Mouse (Mus musculus) E14TG2a.4 (cell line): ENCODE results near the gene Bsn.
"Not testable (repeated sequence)": the region's sequence is repeated elsewhere in the genome, so short reads cannot be mapped to it uniquely, and the experiment has no call there.

ENCODE experiments used
- H3K27me3 ChIP-seq: 2 replicates; pipeline ENCODE4 v1.6.1; 2014; ENCODE audit warnings: low read length, control low read depth; ENCODE audit not compliant: insufficient read depth
- H3K36me3 ChIP-seq: 2 replicates; pipeline ENCODE4 v1.6.1; 2014; ENCODE audit warnings: low read length, control low read depth; ENCODE audit not compliant: insufficient read depth
- H3K4me1 ChIP-seq: replicated peaks from 2 replicates; pipeline ENCODE4 v1.6.1; 2014; ENCODE audit warnings: low read depth, low read length, control low read depth
- H3K4me3 ChIP-seq: replicated peaks from 2 replicates; pipeline ENCODE4 v1.5.1; 2014; ENCODE audit warnings: mild to moderate bottlenecking, low read length
- H3K9me3 ChIP-seq: 2 replicates; pipeline ENCODE4 v1.6.1; 2014; ENCODE audit warnings: low read length, control low read depth
- CTCF ChIP-seq: conservative IDR thresholded peaks from 2 replicates; pipeline ENCODE4 v1.5.1; 2014; ENCODE audit warnings: low read length
- NANOG ChIP-seq: IDR thresholded peaks from 2 replicates; pipeline ENCODE4 v1.6.1; 2014; ENCODE audit warnings: borderline replicate concordance, low read length, mixed read lengths
- POU5F1 ChIP-seq: IDR thresholded peaks from 2 replicates; pipeline ENCODE4 v1.6.1; 2014; ENCODE audit warnings: low read length, borderline replicate concordance

The Bsn gene

DNA sequence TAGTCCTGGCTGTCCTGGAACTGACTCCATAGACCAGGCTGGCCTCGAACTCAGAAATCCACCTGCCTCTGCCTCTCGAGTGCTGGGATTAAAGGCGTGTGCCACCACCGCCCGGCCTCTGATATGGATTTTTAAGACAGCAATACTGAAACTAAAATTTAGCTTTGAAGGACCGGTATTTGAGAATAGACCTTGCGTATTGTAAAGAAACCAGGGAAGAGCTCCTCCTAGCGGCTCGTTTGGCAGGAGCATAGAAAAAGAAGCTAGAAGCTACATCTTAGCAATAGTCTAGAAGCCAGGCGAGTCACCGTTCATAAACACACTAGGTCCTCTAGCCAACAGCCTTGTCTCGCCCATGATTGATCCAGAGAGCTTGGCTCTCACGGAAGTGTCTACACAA is 12.8 kb upstream of the Bsn start:
- Histone ChIP-seq H3K9me3 (no peaks in the 10 kb centered on the region), H3K27me3 (no peaks in the 10 kb centered on the region), H3K4me3 (no peak overlapping the region), H3K36me3 (peaks cover 29% of the 10 kb centered on the region), H3K4me1 (peaks cover 74% of the 10 kb centered on the region)
- TF ChIP-seq POU5F1 (no peak), NANOG (no peak), CTCF (peak; percentile 83)

DNA sequence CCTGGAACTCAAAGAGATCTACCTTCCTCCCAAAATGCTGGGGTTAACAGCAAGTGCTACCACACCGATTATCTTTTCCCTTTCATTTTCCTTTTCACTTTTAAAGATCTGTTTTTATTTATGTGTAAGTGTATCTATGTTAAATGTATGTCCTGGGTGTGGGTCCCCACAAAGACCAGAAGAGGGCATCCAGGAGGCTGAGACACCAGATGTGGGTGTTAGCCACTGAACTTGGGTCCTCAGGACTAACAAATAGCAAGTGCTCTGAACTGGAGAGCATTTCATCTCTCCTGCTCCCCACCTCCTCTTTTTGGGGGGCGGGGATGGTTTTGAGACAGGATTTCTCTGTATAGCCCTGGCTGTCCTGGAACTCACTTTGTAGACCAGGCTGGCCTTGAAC is 12.0 kb upstream of the Bsn start:
- no peaks in the 10 kb centered on the region for H3K9me3 ChIP-seq

DNA sequence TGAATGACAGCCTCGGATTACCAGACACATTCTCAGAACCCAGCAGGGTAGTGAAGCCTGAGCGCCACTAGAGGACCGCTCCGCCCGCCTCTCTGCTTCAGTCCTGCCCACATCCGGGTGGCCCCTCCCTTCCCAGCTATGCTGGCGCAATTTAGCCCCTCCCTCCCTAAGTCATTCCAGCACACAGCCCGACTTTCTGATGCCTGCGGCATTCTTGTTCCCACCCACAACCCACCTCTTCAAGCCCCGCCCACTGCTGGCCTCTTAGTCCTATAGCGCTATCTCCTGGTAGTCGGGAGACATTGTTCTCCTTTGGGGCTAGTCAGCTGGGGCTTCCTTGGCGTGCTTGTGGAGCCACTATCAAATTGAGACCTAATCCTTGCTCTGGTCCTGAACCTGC is 11.0 kb upstream of the Bsn start:
- no peak for TF ChIP-seq NANOG
- TF ChIP-seq CTCF, result peak; percentile 73
- no peaks in the 10 kb centered on the region for H3K9me3 ChIP-seq
- H3K4me1 ChIP-seq, result peaks cover 69% of the 10 kb centered on the region
- H3K4me3 ChIP-seq, result peak overlapping the region; percentile 27; the same call in 1 of the 2 replicates
- no peaks in the 10 kb centered on the region for H3K27me3 ChIP-seq
- peaks cover 10% of the 10 kb centered on the region for H3K36me3 ChIP-seq

More for the DNA sequence above, 12.0 kb upstream of the Bsn start:
- Histone ChIP-seq H3K36me3 (peaks cover 20% of the 10 kb centered on the region), H3K4me3 (no peak overlapping the region), H3K27me3 (no peaks in the 10 kb centered on the region), H3K4me1 (peaks cover 71% of the 10 kb centered on the region)
- TF ChIP-seq NANOG (no peak), CTCF (peak; percentile 18)

DNA sequence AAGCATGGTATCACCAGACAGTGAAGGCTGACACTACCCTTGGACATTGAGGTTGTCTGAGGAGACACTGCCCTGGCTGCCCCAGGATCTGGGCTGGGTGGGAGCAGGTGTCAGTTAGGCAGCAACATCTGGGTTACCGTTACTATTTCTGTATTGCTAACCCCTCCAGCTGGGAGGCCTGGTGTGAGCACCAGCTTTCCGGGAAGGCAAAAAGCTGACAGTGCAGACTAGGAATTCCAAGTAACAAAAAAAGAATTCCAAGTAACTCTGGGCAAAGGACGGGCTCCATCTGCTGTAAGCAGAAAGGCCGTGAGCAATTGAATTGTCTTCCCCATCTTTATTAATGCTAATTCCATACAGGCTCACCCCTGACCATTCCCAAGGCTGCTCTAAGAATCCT is 8.4 kb upstream of the Bsn start:
- Histone ChIP-seq H3K4me1 (peaks cover 44% of the 10 kb centered on the region), H3K36me3 (no peaks in the 10 kb centered on the region), H3K27me3 (peaks cover 9% of the 10 kb centered on the region), H3K9me3 (no peaks in the 10 kb centered on the region), H3K4me3 (no peak overlapping the region)
- no peak for TF ChIP-seq NANOG
- TF ChIP-seq POU5F1, result no peak
- no peak for TF ChIP-seq CTCF

DNA sequence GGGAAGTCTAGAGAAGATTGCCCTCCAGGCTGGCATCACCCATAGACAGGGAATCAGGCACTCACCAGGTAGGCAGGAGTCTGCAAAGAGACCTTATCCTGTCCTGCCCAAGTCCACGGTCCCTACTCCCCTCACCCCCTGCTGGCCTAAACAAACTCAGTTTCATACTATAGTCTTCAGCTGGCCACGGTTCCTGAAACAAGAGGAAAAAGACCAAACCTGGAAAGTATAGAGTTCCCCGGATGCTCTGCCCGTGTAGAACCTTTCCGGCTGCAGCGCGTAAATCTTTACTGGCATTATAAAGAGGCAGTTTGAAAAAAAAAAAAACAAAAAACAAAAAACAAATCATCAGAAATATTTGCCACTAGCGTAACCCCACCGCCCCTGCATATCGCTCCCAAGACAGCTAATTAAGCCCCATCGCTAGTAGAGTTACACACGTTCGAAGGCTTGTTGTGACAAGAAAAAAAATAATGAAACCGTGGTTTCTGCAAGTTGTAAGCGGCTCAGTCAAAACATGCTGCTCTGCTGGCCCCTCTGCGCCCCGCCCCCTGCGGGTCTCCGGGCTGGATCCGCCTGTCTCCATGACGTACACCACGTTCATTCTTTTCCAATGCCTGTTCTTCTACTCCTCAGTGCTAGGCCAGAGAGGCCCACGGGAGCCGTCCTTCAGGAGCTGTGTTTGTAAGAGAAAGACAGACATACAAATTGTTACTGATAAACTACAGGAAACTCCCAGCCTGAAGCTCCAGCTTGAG is 6.9 kb upstream of the Bsn start:
- Histone ChIP-seq H3K4me3 (0 out of 2 replicates have a peak overlapping the region, but pooled peaks have one; percentile 5), H3K4me1 (peaks cover 31% of the 10 kb centered on the region), H3K9me3 (no peaks in the 10 kb centered on the region), H3K36me3 (no peaks in the 10 kb centered on the region), H3K27me3 (peaks cover 23% of the 10 kb centered on the region)
- TF ChIP-seq POU5F1, result no peak

DNA sequence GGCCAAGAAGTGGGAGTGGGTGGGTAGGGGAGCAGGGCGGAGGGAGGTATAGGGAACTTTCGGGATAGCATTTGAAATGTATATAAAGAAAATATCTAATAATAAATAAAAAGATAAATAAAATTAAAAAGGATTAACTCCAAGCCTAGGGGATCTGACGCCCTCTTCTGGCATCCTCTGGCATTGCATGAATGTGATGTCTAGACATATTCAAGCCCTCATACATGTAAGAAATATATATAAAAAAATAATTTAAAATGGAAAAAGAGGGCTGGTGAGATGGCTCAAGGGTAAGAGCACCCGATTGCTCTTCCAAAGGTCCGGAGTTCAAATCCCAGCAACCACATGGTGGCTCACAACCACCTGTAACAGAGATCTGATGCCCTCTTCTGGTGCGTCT is 6.0 kb upstream of the Bsn start:
- not testable (repeated sequence) for H3K9me3 ChIP-seq, H3K4me3 ChIP-seq, H3K36me3 ChIP-seq
- TF ChIP-seq CTCF, result peak; percentile 57
- Histone ChIP-seq H3K27me3 (peaks cover 31% of the 10 kb centered on the region), H3K4me1 (peaks cover 24% of the 10 kb centered on the region)

DNA sequence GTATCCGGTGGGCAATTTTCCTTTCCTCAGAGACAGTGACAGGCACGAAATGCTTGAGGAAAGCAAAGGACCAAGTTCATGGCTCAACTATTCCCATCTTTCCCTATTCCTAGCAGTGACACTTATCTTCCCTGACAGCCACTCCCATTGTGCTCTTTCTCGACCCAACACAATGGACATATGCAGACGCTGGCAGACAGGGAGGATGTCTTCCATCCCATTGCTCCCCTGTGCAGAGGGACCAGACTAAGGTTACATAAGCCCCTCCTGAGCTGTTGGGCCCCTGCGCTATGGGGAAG is 747 bp downstream of the Bsn start:
- H3K9me3 ChIP-seq, result no peaks in the 10 kb centered on the region
- TF ChIP-seq CTCF (no peak), POU5F1 (no peak)
- H3K4me3 ChIP-seq, result peak overlapping the region; percentile 79
- H3K36me3 ChIP-seq, result no peaks in the 10 kb centered on the region
- H3K27me3 ChIP-seq, result peaks cover 87% of the 10 kb centered on the region
- peaks cover 5% of the 10 kb centered on the region; the same call in 1 of the 2 replicates for H3K4me1 ChIP-seq

DNA sequence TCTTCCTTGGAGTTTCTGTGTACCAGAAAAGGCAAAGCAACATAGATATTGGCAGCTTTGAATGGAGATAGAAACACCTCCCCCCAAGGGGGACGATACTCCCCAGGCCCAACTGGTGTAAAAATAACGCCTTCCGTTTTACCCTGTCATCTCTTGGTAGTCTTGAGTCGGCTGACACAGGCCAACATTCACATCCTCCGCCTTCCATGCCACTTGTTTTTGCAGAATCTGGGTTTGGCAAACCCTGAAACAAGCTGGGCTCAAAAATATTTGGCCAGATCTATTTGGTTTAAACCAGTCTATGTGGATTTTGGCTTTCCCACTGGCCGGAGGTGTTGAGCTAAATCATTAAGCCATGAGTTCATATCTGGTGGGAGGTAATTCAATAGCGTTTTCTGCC is 1.2 kb downstream of the Bsn start:
- Histone ChIP-seq H3K4me3 (no peak overlapping the region), H3K36me3 (no peaks in the 10 kb centered on the region), H3K4me1 (peaks cover 7% of the 10 kb centered on the region), H3K27me3 (peaks cover 85% of the 10 kb centered on the region), H3K9me3 (no peaks in the 10 kb centered on the region)
- TF ChIP-seq POU5F1, result no peak
- TF ChIP-seq NANOG, result no peak
- TF ChIP-seq CTCF, result no peak

DNA sequence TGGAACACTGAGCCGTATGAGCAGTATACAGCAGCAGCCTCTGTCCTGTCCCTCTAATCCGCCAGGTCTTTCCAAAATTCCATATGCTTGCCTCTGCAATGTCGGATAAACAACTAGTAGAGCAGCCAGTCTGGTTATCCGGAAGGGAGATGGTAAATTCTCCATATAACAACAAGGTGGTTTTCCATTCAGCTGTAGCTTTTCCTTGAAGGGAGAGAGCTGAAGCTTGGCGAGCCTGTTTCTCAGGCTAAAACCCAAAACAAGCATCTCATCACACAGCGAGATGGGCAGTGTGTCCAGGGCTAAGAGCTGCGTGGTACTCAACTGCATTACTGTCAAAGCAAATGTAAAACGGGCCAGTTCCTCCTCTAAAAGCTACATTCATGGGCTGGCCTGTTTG is 1.7 kb downstream of the Bsn start:
- no peak overlapping the region for H3K4me3 ChIP-seq
- H3K27me3 ChIP-seq, result peaks cover 80% of the 10 kb centered on the region
- H3K9me3 ChIP-seq, result no peaks in the 10 kb centered on the region
- peaks cover 13% of the 10 kb centered on the region for H3K4me1 ChIP-seq
- no peaks in the 10 kb centered on the region for H3K36me3 ChIP-seq
- TF ChIP-seq POU5F1, result no peak
- no peak for TF ChIP-seq CTCF
- TF ChIP-seq NANOG, result no peak

DNA sequence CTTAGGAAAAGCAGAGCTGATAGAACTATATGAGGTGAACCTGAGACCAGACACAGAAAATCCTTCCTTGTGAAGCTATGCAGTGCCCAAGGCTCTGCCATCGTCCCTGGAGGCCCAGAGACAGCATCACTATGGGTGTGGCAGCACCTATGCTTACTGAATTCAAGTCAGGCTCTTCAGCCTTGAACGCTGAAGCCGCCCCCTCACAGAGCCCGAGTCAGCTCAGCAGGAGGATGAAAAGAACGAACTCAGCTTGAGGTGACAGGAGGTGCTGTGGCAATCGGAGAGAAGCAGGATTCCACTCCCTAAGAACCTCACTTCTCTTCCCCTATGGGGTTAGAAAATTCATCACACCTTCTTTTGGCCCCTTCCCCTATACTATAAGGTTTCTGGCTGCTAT is 2.6 kb downstream of the Bsn start:
- no peaks in the 10 kb centered on the region for H3K9me3 ChIP-seq
- H3K27me3 ChIP-seq, result peaks cover 72% of the 10 kb centered on the region
- no peak overlapping the region for H3K4me3 ChIP-seq
- no peaks in the 10 kb centered on the region for H3K36me3 ChIP-seq
- H3K4me1 ChIP-seq, result peaks cover 22% of the 10 kb centered on the region
- TF ChIP-seq CTCF (no peak), POU5F1 (no peak), NANOG (no peak)
